Mouse (Mus musculus): ENCODE measurements around the gene Srp54a. TPM values are rescaled to one million over a fixed set of nuclear protein-coding genes. Genes with fewer than 3 reads are reported as not detected.
"Not testable (repeated sequence)": the region's sequence is repeated elsewhere in the genome, so short reads cannot be mapped to it uniquely, and the experiment has no call there.

The Srp54a gene
- total RNA-seq, 4 experiments from 2014 or later = 84.9 to 98.9 (median 94.6) TPM

GRCm38 (mm10) chr12:55124242-55124641, 44.2 kb downstream of the Srp54a start, which contains the start of gene Fam177a:
Gene Fam177a (plus strand): TSS chr12:55124469.
- DNase-seq (ENCODE audit: low spot score in 2 of 2) = not testable (repeated sequence)

DNA sequence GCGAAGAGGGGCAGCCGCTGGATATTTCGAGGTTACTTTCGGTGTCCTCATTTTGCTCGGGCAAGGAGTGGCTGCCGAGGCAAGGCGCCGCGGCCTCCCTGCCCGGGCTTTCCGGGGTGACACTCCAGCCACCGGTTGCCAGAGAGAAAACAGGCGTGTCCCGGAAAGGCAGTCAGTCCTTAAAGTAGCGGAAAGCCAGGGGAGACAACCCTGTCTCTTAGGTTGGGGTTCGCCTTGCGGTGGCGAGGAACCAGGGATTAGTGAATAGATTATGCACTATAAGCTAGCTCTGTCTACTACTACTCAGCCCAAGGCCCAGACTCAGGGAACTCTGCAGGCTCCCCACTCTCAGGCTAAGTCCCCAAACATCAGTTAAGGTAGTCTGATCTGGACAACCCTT, 44.7 kb downstream of the Srp54a start:
- DNase-seq (ENCODE audit: low spot score in 2 of 2) = not testable (repeated sequence)

DNA sequence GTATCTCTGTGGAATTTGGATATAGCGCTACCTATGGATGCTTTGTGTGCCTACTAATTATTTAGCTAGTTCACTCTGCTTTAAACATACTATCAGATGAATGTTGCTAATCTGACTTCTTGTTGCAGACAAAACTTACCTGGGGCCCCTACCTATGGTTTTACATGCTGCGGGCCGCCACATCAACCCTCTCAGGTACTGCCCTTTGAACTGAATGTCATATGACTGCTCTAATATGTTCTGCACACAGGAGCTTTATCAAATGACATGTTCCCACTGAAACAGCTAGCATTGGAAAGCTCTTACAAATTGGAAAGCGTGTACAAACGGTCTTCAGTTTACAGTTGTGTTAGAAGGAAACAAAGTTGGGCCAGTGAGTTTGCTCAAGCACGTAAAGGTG, 55.5 kb downstream of the Srp54a start:
- not testable (repeated sequence) for DNase-seq (ENCODE audit: low spot score in 2 of 2)

DNA sequence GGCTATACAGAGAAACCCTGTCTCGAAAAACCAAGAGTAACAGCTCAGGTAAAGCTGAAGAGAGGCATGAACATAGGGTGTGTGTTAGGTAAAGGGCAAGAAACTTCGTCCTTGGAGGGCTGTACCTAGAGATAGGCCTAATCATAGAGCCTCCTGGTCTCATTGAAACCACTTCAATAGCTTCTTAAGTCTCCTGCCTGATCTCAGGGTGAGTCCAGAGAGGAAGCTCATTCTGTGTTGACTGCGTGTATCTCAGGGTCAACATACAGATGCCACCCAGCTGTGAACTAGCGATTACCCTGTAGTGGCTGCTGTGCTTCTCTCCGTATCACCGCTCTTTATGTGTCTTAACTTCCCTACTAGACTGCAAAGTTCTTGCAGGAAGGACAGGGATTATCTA, 57.8 kb downstream of the Srp54a start:
- not testable (repeated sequence) for DNase-seq (ENCODE audit: low spot score in 2 of 2)

- DNase-seq (ENCODE audit: low spot score in 2 of 2) = not testable (repeated sequence)
These were observed 74.7 kb downstream of the Srp54a start, which contains the start of gene Srp54b for GRCm38 (mm10) chr12:55154559-55155448. Gene Srp54b (plus strand): TSS chr12:55155104.

GRCm38 (mm10) chr12:55155449-55155783, 75.4 kb downstream of the Srp54a start:
- DNase-seq (ENCODE audit: low spot score in 2 of 2) = not testable (repeated sequence)

Other genes with a start within 250 kb of the Srp54a start
- 100 to 1,000 TPM in 2 of 4 experiments, 10 to 100 TPM in 2; 94.4 to 106 (median 99.6) TPM for gene Cfl2, start 217.4 kb upstream of the Srp54a start, total RNA-seq (2022)
- not detected for gene Gm20403, start 93.7 kb upstream of the Srp54a start, total RNA-seq (2022)
- gene Baz1a, start 65.9 kb upstream of the Srp54a start, total RNA-seq (2022) = 1 to 10 TPM in 3 of 4 experiments, under 1 TPM in 1; 0.49 to 4.9 (median 2.1) TPM
- gene 2700097O09Rik, start 152 bp upstream of the Srp54a start, total RNA-seq (2022) = 10 to 100 TPM; 10.2 to 12.7 (median 11.2) TPM
- gene Fam177a, start 44.2 kb downstream of the Srp54a start, total RNA-seq (2022) = 10 to 100 TPM in 3 of 4 experiments, 1 to 10 TPM in 1; 6.1 to 17.5 (median 15.6) TPM
- 10 to 100 TPM; 31.5 to 60.4 (median 43.9) TPM for gene Srp54b, start 74.8 kb downstream of the Srp54a start, total RNA-seq (2022)
- gene 1700047I17Rik2, start 119.3 kb downstream of the Srp54a start, total RNA-seq (2022) = 10 to 100 TPM in 1 of 4 experiments, 1 to 10 TPM in 1, not detected in 2; 5.4 to 11.8 TPM
- gene Srp54c, start 149.9 kb downstream of the Srp54a start, total RNA-seq (2022) = 10 to 100 TPM; 32.5 to 34.4 (median 34.3) TPM
- 1 to 10 TPM; 8.4 to 8.8 (median 8.7) TPM for gene 1110008L16Rik, start 219.3 kb downstream of the Srp54a start, total RNA-seq (2022)
- 10 to 100 TPM; 12.3 to 15.4 (median 12.7) TPM for gene Ppp2r3c, start 222.7 kb downstream of the Srp54a start, total RNA-seq (2022)

Measured in layer of hippocampus, adult 8-10 months (tissue).